Mouse (Mus musculus) midbrain, embryonic 16.5 days (tissue): ENCODE measurements around the gene Olfr1037. TPM values are rescaled to one million over a fixed set of nuclear protein-coding genes. Genes with fewer than 3 reads are reported as not detected.
"Not testable (repeated sequence)": the region's sequence is repeated elsewhere in the genome, so short reads cannot be mapped to it uniquely, and the experiment has no call there.

Experiments used
- ATAC-seq: fragments of 200-750 bp; cut with Nextera tagmentation; 2 replicates; pipeline ENCODE4 v1.8.0; 2017; ENCODE audit warnings: moderate TSS enrichment
- H3K27ac ChIP-seq: fragments of 300-500 bp; sonication (generic); 2 replicates; pipeline ENCODE4 v1.5.1; 2014; ENCODE audit warnings: mild to moderate bottlenecking, low read length, mixed read lengths
- H3K27me3 ChIP-seq: fragments of 300-500 bp; sonication (generic); 2 replicates; pipeline ENCODE4 v1.6.1; 2014; ENCODE audit warnings: low read depth, low read length, mixed read lengths; ENCODE audit not compliant: control insufficient read depth, insufficient read depth
- H3K36me3 ChIP-seq: fragments of 300-500 bp; sonication (generic); 2 replicates; pipeline ENCODE4 v1.6.1; 2014; ENCODE audit warnings: mild to moderate bottlenecking, low read length, moderate library complexity, mixed read lengths; ENCODE audit not compliant: control insufficient read depth, insufficient read depth
- H3K4me1 ChIP-seq: fragments of 300-500 bp; sonication (generic); 2 replicates; pipeline ENCODE4 v1.6.1; 2014; ENCODE audit warnings: mild to moderate bottlenecking, low read length, mixed read lengths; ENCODE audit not compliant: control insufficient read depth, insufficient read depth
- H3K4me2 ChIP-seq: fragments of 300-500 bp; sonication (generic); 2 replicates; pipeline ENCODE4 v1.6.1; 2014; ENCODE audit warnings: mild to moderate bottlenecking, low read length, mixed read lengths
- H3K4me3 ChIP-seq: fragments of 300-500 bp; sonication (generic); 2 replicates; pipeline ENCODE4 v1.5.1; 2014; ENCODE audit warnings: low read depth, mild to moderate bottlenecking, low read length, moderate library complexity, mixed read lengths
- H3K9ac ChIP-seq: fragments of 300-500 bp; sonication (generic); 2 replicates; pipeline ENCODE4 v1.6.1; 2014; ENCODE audit warnings: low read depth, low read length, mixed read lengths
- H3K9me3 ChIP-seq: fragments of 300-500 bp; sonication (generic); replicated peaks from 2 replicates; pipeline ENCODE4 v1.6.1; 2014; ENCODE audit warnings: mild to moderate bottlenecking, low read length, mixed read lengths; ENCODE audit not compliant: control insufficient read depth, poor library complexity, severe bottlenecking
- WGBS: fragments of 180-500 bp; shearing (Covaris S2); extraction: QIAGEN DNeasy Blood & Tissue Kit; methylation state at CpG from one replicate; pipeline ENCODE4 v1.1.7; 2014; 5-methylcytosine and 5-hydroxymethylcytosine counted together
- polyA plus RNA-seq: library from polyadenylated mRNA; unstranded; fragments of >200 nt; fragmentation: Nextera tagmentation; extraction: Ambion mirVana; gene quantifications from 2 replicates; pipeline ENCODE4 v1.2.1, GENCODE M21; 2015

Gene Olfr1037
- polyA plus RNA-seq, result not detected in 2 replicates

DNA sequence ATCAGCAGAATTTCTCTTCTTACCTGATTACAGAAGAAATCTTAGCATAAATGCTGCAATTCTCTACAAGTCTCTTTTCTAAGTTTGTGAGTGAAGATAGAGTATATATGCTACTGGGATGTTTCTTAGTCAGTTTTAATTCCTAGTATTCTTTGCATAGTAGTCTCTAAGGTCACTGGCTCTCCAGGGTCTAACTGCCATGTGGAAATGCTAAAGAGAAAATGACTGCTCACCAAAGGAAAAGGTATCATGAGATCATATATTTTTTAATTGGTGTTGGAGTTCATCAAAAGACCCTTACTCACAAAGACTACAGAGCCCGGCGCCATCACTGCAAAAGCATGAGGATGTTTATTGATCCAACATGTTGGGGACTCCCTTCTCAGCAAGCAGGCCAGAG, at the start of gene Olfr1037:
TSS of gene Olfr1037 (minus strand) at position 101 of the 400 bp plus-strand sequence.
- Histone ChIP-seq H3K9ac (no peak within 1 kb of the TSS), H3K4me3 (no peak within 1 kb of the TSS), H3K9me3 (no peaks in the 10 kb centered on the region), H3K27ac (no peak within 1 kb of the TSS), H3K4me2 (no peak within 1 kb of the TSS), H3K36me3 (no peaks in the 10 kb centered on the region), H3K4me1 (no peaks in the 10 kb centered on the region), H3K27me3 (no peaks in the 10 kb centered on the region)
- 90% methylated on average over 2 of the region's 2 CpGs for WGBS
- no peak for ATAC-seq

DNA sequence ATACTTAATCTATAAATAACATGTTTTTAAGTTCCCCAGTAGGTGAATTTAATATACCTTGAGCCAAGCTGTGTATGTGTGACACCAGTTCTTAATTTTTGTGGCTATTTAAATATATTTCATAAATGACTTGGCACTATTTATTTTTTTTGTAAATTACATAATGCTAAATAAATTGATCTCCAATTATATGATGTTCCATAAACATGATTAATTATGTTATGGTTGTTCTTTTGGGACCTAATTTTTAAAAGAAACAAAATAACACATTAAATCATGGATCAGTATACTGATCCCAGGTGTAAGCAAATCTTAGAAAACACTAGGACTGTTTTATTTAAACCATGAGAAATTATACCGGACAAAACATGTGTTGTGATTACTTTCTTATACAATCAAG, 48.6 kb upstream of the Olfr1037 start, which contains the start of gene Olfr1039:
TSS of gene Olfr1039 (minus strand) at position 101 of the 400 bp plus-strand sequence.
- no peak for ATAC-seq
- 86% methylated on average over 1 of the region's 1 CpGs for WGBS

DNA sequence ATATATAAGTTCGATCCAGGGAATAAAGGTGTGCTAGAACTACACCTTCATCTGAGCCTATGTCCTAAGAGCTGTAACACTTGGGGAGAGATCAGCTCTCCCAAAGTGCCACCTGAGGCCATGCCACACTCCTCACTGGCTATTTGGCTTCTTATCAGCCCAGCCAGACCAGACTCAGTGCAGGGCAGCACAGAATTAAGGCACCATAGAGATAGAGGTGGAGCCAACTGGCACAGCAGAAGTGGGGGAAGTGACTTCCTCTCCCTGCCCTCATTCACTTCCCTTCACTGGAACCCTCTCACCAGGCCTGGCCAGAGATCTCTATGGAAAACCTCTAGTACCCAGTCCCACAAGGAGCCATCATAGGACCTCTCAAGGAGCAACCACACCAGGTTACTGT, 6.7 kb downstream of the Olfr1037 start:
- WGBS, result 93% methylated on average over 1 of the region's 1 CpGs
- not testable (repeated sequence) for H3K27me3 ChIP-seq, H3K9ac ChIP-seq, ATAC-seq, H3K36me3 ChIP-seq, H3K4me1 ChIP-seq, H3K9me3 ChIP-seq, H3K4me3 ChIP-seq, H3K4me2 ChIP-seq, H3K27ac ChIP-seq

More for the DNA sequence above, 48.6 kb upstream of the Olfr1037 start, which contains the start of gene Olfr1039:
- Histone ChIP-seq H3K27ac (no peak within 1 kb of the TSS), H3K27me3 (no peaks in the 10 kb centered on the region), H3K36me3 (no peaks in the 10 kb centered on the region), H3K4me3 (no peak within 1 kb of the TSS), H3K9ac (no peak within 1 kb of the TSS), H3K9me3 (no peaks in the 10 kb centered on the region), H3K4me2 (no peak within 1 kb of the TSS), H3K4me1 (no peaks in the 10 kb centered on the region)

- not testable (repeated sequence) for H3K36me3 ChIP-seq, H3K9ac ChIP-seq, H3K27me3 ChIP-seq, H3K4me1 ChIP-seq, H3K4me2 ChIP-seq, H3K4me3 ChIP-seq, H3K27ac ChIP-seq, ATAC-seq, H3K9me3 ChIP-seq
Observed at GRCm38 (mm10) chr2:86073692-86074091, 13.5 kb downstream of the Olfr1037 start, which contains the start of gene Olfr1036. Gene Olfr1036 (plus strand): TSS chr2:86073992.

DNA sequence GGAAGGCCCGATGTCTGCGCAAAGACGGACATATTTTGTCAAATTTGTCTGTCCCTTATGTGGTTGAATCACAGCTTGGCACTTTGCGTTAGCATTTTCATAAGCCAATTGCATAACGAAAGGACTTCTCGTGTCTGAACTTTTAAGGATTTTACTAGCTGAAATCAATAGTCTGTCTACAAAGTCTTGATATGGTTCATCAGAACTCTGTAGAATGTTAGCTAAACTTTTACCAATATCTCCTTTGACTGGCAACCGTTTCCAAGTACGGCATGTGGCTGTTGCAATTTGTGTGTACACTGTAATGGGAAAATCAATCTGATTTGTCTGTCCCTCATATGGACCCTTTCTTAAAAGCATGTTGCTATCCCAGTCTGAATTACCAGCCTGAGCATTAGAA, 17.0 kb downstream of the Olfr1037 start:
- ATAC-seq, result no peak
- 96% methylated on average over 8 of the region's 8 CpGs for WGBS
- H3K27ac ChIP-seq, result no peak overlapping the region
- H3K4me3 ChIP-seq, result no peak overlapping the region
- no peaks in the 10 kb centered on the region for H3K4me1 ChIP-seq
- no peak overlapping the region for H3K4me2 ChIP-seq
- no peaks in the 10 kb centered on the region for H3K9me3 ChIP-seq
- H3K36me3 ChIP-seq, result no peaks in the 10 kb centered on the region
- no peaks in the 10 kb centered on the region for H3K27me3 ChIP-seq
- no peak overlapping the region for H3K9ac ChIP-seq

DNA sequence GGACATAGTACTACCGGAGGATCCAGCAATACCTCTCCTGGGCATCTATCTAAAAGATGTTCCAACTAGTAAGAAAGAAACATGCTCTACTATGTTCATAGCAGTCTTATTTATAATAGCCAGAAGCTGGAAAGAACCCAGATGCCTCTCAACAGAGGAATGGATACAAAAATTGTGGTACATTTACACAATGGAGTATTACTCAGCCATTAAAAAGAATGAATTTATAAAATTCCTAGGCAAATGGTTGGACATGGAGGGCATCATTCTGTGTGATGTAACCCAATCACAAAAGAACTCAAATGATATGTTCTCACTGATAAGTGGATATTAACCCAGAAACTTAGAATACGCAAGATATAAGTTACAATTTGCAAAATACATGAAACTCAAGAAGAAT, 23.4 kb downstream of the Olfr1037 start:
- H3K4me2 ChIP-seq, H3K9ac ChIP-seq, H3K36me3 ChIP-seq, H3K4me3 ChIP-seq, H3K27me3 ChIP-seq, H3K4me1 ChIP-seq, H3K27ac ChIP-seq, ATAC-seq, H3K9me3 ChIP-seq: not testable (repeated sequence)
- WGBS, result 99% methylated on average over 2 of the region's 2 CpGs

GRCm38 (mm10) chr2:86050777-86051176, 36.4 kb downstream of the Olfr1037 start:
- not testable (repeated sequence) for ATAC-seq, H3K9ac ChIP-seq, H3K27ac ChIP-seq, H3K27me3 ChIP-seq, H3K4me1 ChIP-seq, H3K9me3 ChIP-seq, H3K4me2 ChIP-seq, H3K36me3 ChIP-seq, H3K4me3 ChIP-seq

GRCm38 (mm10) chr2:86045561-86045960, 41.6 kb downstream of the Olfr1037 start, which contains the start of gene Olfr1034:
Gene Olfr1034 (plus strand): TSS chr2:86045861.
- H3K4me1 ChIP-seq, result no peaks in the 10 kb centered on the region
- H3K9ac ChIP-seq, result no peak within 1 kb of the TSS
- no peak within 1 kb of the TSS for H3K4me2 ChIP-seq
- H3K27me3 ChIP-seq, result no peaks in the 10 kb centered on the region
- H3K4me3 ChIP-seq, result no peak within 1 kb of the TSS
- no peaks in the 10 kb centered on the region for H3K36me3 ChIP-seq
- no peaks in the 10 kb centered on the region for H3K9me3 ChIP-seq
- no peak within 1 kb of the TSS for H3K27ac ChIP-seq
- no peak for ATAC-seq
